Comparison of ENCODE assay signal across 8 mouse cellular contexts in genomic region chr7:84272206-84272818, GRCm38 (mm10).
DNase-seq lines count a peak whose midpoint lies in the region; ATAC-seq lines count a peak whose summit lies in the region.

No protein-coding gene starts in this region.

- no peaks in the 10 kb centered on the region for H3K27me3 ChIP-seq in intestine, embryonic 14.5 days (replicated peaks; ENCODE audit: control insufficient read depth, insufficient read depth, low read length)

- H3K4me3 ChIP-seq in intestine, embryonic 14.5 days (ENCODE audit: low read depth, low read length): no peak overlapping the region

- intact Hi-C loops in gastrocnemius, postnatal 36 days (cut with DNase I): loop anchor here (1.0 to 5.0 kb wide), 3 partner anchors 85 to 358 kb away; partner anchors contain the start of gene Cemip
- intact Hi-C loops in left cerebral cortex, postnatal 10 days (cut with DNase I): loop anchor here (2.0 to 5.0 kb wide), 4 partner anchors 85 to 360 kb away; partner anchors contain the start of genes Abhd17c and Cemip

- H3K4me1 ChIP-seq in intestine, embryonic 14.5 days (replicated peaks; ENCODE audit: control insufficient read depth, insufficient read depth, low read length): no peaks in the 10 kb centered on the region

- WGBS in intestine, embryonic 14.5 days: 27% methylated on average over 7 of the region's 7 CpGs

- no peaks in the 10 kb centered on the region for H3K9me3 ChIP-seq in intestine, embryonic 14.5 days (ENCODE audit: control insufficient read depth, low read length)

- DNase-seq in adipocyte (ENCODE audit: low spot score): peak; percentile 89
- DNase-seq in embryo, embryonic 10.5 days (ENCODE audit: low spot score): peak; percentile 81
- DNase-seq in gastrocnemius, postnatal 36 days: peak; percentile 55 to 58
- DNase-seq in intestine, embryonic 14.5 days (ENCODE audit: low spot score): peak; percentile 86
- DNase-seq in left cerebral cortex, postnatal 10 days (ENCODE audit: extremely low spot score in 1 of 2, low spot score in 2 of 2): peak; percentile 68 to 85
- DNase-seq in mesoderm, embryonic 11.5 days (ENCODE audit: low read depth, low spot score): peak; percentile 82
- DNase-seq in right cerebral cortex, postnatal 25 days: peak; percentile 69
- peak; percentile 66 to 81 for DNase-seq in urinary bladder, postnatal 36 days (ENCODE audit: low spot score in 2 of 2)

- ATAC-seq in intestine, embryonic 14.5 days (replicated peaks; ENCODE audit: low FRiP score, low TSS enrichment, low read depth): peak; percentile 79; the same call in 1 of the 2 replicates

- no peak overlapping the region for H3K27ac ChIP-seq in intestine, embryonic 14.5 days (ENCODE audit: low read depth)

- peaks cover 18% of the 10 kb centered on the region for H3K36me3 ChIP-seq in intestine, embryonic 14.5 days (ENCODE audit: control insufficient read depth, insufficient read depth, low read length)

- H3K9ac ChIP-seq in intestine, embryonic 14.5 days (ENCODE audit: low read length): no peak overlapping the region

- no peak overlapping the region for H3K4me2 ChIP-seq in intestine, embryonic 14.5 days (ENCODE audit: low read length)
